Mouse (Mus musculus) layer of hippocampus, adult 9-11 months (tissue): ENCODE measurements around the gene Gpr35.

Experiments
- DNase-seq: peaks from one replicate; pipeline ENCODE4 v3.0.0; 2022

The Gpr35 gene

DNA sequence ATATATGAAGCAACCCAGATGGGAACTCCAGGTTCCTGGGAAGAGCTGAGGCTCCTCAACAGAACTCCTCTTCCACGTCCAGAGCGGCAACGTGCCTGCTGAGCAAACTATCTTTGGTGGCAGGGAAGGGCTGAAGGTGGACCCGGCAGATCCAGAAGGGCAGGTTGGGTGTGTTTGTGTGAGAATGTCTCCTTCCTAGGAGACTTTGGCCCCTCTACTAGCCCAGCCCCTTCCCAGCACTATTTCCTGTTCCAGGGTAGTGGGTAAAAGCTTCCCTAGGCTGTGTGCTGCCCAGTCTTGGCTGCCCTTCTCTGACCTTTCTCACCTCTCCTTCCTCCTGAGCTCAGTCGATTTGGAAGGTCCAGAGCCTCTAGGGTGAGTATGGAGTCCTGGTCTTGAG lies at the start of gene Gpr35:
Gene Gpr35 (plus strand): TSS at position 259 of the 400 bp plus-strand sequence.
- no peak for DNase-seq

DNA sequence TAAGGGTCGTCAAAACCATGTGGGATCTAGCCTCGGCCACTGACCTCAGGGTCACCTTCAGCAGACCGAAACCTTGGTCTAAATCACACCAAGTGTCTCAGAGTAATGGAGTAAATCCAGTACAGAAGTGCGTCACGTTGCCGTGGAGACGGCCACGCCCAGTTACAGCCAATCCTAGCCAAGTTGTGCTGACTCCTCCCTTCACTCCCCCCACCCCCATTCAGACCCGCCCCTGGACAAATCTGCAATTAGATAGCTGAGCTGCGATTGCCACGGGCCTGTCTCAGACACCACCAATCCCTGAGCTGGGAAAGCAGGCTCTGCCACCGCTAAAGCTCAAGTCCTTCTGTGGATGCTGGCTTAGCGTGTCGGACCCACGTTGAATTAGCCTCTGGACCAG lies 47.9 kb upstream of the Gpr35 start, which contains the start of gene Ankmy1:
Gene Ankmy1 (minus strand): TSS at position 121 of the 400 bp plus-strand sequence.
- DNase-seq = peak; percentile 66

DNA sequence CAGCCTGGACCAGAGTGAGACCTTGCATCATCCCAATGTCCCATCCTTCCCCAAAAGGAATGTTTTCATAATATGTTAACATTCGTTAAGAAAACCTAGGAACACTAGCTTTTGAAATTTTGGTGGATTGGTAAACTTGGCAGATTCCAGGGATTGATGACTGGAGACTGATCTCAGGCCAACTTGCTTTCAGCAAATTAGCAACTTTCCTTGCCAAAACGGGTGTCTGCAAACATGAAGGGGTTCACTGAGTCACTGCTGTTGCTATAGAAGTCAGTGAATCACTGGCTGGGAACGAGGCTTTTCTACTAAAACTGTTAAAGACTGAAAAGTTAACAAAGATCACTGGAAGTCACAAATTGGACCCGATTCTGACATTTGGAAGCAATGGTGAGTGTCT lies 47.0 kb upstream of the Gpr35 start:
- DNase-seq = peak; percentile 72

DNA sequence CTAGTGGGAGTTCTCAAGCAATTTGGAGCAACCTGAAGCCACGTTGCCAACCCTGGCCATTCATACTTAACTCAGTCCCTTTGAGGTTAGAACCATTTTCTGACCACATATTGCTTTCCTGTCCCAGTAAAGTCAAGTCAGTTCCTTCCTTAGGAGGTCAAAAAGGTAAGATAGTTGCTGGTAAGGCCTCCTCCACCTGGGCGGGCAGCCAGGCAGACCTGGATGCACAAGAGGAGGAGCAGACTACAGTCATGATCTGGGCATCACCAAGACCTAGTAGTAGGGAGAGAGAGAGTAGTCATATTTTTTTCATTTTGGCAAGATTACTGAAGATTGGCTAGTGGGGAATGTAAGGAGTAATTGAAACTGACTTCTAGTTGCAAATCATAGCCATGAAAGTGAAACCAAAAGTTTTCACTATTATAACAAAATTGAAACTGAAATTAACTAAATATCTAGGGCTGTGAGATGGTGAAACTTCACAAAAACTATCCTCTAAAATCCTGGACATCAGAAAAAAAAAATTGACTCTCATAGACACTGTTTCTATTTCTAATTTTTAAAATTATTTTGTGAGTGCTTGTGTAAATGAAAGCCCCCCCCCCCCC lies 44.9 kb upstream of the Gpr35 start:
- DNase-seq = no peak

DNA sequence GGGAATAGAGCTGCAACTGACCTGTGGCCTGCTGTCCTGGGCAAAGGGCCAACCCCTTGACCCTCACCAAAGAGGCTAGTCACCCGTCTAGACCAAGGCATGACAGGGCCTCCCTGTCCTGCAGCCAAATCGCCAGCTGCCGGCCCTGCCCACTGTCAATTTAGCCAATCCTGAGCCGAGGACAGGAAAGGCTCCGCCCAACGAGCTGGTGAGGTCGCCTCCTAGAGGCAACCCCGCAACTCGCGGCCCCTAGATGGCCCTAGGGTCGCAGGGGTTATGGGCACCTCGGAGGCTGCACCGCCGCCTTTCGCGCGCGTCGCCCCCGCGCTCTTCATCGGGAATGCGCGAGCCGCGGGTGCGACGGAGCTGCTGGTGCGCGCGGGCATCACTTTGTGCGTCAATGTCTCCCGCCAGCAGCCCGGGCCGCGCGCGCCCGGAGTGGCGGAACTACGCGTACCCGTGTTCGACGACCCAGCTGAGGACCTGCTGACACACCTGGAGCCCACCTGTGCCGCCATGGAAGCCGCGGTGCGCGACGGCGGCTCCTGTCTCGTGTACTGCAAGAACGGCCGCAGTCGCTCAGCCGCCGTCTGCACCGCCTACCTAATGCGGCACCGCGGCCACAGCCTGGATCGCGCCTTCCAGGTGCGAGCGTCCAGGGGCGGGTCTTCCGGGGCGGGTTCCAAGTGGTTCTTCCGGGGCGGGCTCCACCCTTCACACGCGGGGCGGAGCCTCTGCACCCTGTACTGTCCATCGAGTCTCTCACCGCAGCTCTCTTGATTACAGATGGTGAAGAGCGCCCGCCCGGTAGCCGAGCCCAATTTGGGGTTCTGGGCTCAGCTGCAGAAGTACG lies 43.7 kb upstream of the Gpr35 start, which contains the start of gene Dusp28:
Gene Dusp28 (plus strand): TSS at position 203 of the 853 bp plus-strand sequence.
- peak; percentile 90 for DNase-seq

DNA sequence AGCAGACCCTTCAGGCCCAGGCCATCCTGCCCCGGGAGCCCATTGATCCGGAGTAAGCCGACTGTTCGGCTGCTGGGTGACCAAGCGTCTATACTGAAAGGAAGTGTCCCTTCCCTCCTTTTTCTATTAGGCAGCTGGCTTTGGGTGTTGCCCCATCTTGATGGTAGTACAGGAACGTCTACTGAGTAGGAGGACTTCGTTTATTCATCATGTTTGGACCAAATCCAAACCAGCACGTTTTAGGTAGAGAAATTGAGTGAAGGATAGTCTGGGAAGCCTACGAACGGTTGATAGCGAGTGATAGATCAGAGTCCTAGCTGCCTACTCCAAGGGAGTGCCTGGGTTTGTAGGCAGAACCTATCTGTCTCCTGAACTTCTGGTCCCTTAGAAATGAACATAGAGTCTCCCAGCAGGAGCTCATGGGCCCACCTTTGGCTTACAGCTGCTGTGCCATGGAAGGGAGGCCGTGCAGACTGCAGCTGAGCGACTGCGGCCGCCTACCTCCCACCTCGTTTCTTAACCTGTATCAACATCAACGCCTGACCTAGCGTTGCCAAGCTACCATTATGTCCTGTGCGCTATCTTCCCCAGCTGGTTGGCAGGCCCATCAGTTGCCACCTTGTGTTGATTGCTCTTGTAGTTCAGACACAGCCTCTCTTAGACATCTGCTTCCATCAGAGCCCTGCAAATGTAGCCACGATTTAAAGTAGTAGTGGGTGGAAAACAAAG lies 42.9 kb upstream of the Gpr35 start:
- DNase-seq = no peak

DNA sequence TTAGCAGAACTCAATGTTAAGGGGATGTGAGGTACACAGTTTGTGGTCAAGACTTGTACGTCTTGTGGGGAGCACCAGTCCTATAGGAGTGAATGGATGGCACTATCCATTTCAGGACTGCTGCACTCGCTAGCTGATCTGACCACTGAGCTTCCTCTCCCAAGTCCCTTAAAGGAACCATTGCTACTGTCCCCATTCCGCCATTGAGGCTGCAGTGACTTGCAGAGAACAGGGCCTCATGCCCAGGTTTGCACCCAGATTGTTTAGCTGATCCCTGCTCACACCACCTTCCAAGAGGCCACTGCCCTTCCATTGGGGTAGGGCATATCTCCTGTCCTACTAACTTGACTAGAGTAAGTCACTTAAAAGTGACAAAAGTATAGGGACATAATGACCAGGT lies 42.0 kb upstream of the Gpr35 start:
- no peak for DNase-seq

DNA sequence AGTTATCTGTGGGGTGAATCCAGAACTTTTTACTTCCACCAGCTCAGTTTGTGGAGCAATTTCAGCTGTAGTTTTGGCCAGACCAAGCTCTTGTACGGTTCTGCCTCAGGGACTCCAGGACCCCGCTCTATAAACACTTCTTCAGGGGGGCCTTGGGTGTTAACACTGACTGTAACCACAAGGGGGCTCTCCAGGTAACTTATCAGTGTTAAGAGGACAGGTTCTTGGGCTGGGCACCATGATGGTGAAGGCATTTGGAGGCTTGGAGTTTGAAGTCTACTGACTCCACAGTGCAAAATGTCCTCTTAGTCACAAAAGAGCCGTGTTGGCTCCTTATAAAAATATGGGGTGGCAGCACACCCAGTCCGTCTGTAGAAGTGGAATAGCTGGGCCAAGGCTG lies 41.6 kb upstream of the Gpr35 start:
- DNase-seq = no peak

DNA sequence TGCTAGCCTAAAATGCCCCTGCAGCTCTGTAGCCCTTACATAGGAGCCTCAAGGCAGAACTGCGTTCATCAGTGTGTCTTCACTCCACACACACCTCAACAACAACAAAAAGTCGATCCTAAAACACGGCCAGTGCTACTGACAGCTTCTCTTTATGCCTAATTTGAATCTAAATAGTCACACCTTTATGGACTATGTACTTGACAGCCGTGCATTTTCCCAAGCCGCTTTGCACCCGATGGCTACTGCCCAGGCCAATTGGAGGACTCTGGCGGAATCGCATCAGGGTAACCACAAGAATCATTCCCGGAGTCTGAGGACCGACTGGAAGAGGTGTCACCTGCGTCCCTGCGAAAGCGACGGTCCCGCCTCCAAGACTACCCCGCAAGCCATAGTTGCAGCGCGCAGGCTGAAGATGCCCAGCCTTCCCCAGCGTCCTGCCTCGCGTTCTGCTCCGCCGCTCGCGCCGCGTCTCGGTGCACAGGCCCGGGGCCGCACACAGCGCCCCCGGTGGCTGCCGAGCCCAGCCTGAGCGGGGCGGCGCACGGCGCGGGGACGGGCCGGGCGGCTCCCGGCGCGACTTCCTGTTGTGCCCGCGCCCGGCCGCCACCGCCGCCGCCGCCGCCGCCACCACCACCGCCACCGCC lies 40.3 kb upstream of the Gpr35 start, which contains the start of gene Rnpepl1:
Gene Rnpepl1 (plus strand): TSS at position 545 of the 647 bp plus-strand sequence.
- DNase-seq = peak; percentile 80

DNA sequence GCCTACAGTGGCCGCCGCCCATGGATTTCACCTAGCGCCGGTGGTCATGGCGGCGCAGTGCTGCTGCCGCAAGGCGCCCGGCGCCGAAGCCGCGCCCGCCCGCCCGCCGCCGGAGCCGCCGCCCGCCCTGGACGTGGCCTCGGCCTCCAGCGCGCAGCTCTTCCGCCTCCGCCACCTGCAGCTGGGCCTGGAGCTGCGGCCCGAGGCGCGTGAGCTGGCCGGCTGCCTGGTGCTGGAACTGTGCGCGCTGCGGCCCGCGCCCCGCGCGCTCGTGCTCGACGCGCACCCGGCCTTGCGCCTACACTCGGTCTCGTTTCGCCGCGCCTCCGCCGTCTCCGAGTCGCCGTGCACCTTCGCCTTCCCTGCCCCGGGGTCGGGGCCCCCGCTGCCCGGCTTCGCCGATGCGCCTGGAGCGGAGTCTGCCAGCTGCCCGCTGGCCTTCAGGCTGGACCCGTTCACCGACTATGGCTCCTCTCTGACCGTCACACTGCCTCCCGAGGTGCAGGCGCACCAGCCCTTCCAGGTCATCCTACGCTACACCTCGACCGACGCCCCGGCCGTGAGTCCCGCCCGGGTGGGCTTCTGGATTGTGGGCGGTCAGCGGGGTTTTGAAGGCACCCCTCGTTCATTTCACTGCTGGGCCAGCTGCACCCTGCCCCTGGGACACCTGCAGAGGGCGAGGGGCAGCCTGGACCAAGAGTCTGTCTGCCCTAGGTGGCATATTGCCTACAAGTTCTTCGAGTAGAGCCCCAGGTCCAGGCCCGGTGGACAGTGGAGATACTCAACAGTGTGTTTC lies 39.5 kb upstream of the Gpr35 start:
- DNase-seq = peak; percentile 69

DNA sequence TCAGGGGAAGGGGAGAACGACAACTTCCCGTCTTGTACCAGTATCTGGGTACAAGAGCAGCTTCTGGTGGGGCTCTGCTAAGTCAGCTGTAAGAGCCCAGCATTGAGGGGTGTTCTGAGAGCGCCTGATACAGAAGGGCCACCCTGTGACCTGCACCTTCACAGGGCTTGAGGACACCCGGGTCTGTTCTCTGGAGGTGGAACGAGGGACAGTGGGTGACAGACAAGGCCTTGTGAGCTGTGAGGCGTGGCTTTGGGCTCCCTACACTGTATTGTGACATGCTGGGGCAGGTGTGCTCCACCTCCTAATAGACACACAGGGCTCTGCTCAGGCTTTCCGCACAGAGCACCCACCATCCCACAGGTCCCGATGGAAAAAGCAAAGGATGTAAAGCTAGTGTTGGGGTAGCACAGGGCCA lies 38.9 kb upstream of the Gpr35 start:
- DNase-seq = no peak

DNA sequence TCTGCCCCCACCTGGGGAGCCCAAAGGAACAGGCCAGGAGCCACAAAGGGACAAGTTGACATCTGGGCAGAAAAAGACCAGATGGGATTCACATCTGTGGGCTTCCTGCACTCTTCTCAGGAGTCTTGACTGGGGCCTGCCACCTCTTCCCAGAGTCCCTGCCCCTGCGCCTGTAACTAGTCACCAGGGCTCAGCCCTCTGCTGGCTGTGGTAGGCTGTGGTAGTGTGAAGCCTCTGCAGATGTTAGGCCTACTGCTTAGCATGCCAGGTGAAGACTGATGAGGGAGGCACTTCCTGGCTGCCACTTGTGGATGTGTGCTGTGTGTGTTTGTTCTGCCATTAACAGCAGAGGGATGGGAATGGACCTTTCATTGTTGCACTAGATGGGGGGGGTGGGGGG lies 38.4 kb upstream of the Gpr35 start:
- no peak for DNase-seq

DNA sequence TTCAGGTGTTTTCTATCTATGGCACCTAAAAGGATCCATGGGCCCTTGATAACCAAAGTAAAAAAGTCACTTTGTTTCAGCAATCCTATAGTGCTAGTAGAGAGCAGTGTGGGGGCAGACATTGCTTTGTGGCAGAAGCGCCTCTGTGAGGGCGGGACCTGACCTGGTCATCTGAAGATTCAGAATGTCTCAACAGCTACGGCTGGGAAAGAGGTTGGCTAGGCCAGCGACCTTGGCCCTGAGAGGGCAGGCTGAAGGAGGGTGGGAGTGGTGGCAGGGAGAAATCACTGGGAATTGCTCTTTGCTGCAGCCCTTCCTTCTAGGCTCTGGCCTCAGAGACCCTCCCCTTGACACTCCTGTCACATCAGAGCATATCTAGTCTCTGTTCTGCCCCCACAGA lies 36.4 kb upstream of the Gpr35 start:
- DNase-seq = no peak

DNA sequence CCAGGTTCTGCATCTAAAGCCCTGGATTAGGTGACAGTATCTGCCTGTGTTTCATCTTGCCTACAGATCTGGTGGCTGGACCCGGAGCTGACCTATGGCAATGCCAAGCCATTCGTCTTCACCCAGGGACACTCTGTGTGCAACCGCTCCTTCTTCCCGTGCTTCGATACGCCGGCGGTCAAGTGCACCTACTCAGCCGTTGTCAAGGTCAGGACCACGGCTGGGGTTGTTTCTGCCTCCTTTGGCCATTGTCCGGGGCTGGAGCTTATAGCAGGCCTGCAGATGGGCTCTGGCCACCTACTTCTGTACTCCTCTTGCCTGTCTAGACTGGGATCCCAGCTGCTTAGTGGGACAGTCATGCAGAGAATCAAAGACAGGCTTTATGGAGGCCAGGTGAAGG lies 35.7 kb upstream of the Gpr35 start:
- no peak for DNase-seq

DNA sequence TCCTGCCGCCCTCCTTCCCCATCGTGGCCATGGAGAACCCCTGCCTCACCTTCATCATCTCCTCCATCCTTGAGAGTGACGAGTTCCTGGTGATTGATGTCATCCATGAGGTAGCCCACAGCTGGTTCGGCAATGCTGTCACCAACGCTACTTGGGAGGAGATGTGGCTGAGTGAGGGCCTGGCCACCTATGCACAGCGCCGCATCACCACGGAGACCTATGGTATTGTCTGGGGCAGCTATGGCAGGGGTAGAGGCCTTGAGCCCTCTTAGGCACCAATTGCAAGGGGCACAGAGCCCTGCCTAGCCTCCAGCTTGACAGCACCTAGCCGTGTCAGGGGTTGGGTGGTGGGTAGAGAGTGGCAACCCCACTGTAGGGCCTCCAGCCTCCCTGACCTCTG lies 33.9 kb upstream of the Gpr35 start:
- no peak for DNase-seq

DNA sequence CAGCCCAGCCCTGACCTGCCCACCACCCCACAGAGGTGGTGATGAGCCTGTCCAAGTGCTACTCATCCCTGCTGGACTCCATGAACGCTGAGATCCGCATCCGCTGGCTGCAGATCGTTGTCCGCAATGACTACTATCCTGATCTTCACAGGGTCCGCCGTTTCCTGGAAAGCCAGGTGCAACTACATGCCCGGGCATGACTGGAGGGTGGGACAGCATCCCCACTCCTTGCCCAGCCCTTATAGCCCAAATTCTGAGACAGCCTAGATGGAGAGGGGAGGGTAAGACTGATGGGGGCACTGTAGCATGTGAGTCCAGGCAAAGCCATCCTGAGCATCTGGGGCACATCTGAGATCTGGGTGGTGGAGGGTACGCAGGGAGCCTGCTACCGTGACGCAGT lies 31.5 kb upstream of the Gpr35 start:
- no peak for DNase-seq

DNA sequence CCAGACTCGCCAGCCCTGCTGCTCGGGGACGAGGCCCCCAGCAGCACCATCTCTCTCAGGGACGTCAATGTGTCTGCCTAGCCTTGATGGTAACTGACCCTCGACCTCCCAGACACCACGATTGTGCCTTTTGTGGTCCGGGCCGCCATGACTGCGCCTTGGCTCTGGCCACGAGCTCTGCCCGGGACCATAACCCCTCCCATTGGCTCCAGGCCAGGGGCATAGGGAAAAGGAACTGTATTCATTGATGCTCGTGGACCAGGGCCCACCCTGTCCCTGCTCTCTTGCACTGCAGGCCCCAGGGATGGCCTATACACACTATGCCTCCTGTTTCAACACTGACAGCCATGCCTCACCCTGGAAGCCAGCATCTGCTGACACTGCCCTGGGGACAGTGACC lies 30.9 kb upstream of the Gpr35 start:
- DNase-seq = no peak

DNA sequence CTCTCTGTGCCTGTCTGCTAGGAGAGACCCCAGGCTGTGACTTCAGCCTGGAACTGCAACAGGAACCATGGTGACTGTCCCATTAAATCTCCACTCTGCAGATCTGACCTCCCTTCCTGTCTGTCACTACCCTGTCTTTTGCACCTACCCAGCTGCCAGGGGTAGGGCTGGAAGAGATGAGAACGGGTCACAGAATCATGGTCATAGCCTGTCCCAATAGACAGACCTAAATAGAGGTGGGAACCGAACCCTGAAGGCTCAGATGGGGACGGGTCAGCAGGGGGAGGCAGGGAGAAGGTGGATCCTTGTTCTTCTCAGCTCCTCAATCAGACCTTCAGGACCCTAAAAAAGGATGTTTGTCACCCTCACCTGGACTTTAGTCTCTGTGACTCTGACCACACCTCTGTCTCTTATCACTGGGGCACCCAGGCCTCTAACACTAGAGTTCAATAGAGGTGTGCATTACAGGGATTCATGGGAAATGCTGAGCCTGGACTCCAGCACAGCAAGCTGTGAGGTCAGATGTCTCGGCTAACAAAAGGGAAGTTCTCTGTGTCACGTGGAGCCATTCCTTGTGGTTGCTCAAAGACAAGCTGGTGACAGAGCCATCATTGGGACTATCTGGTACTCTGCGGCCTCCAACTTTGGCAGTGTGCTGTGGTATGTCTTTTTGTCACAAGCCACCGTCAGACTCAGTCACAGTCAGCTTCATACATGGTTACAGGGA lies 30.0 kb upstream of the Gpr35 start:
- no peak for DNase-seq

DNA sequence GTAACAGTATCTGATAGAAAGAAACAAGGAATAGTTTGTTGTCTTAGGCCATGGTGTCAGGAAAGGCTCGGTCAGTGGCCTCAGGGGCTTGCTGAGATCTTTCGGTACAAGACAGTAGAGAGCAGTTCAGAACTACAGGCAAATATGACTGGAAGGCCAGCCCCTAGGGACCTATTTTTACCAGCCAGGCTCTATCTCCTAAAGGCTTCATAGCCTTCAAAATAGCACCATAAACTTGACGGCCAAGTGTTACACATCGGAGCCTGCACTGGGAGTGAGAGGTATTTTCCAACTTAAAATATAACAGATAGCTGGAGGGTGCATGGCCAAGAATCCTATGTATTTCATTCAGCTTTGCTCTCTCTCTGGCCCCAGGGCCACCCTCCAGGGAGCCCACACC lies 29.2 kb upstream of the Gpr35 start:
- no peak for DNase-seq

DNA sequence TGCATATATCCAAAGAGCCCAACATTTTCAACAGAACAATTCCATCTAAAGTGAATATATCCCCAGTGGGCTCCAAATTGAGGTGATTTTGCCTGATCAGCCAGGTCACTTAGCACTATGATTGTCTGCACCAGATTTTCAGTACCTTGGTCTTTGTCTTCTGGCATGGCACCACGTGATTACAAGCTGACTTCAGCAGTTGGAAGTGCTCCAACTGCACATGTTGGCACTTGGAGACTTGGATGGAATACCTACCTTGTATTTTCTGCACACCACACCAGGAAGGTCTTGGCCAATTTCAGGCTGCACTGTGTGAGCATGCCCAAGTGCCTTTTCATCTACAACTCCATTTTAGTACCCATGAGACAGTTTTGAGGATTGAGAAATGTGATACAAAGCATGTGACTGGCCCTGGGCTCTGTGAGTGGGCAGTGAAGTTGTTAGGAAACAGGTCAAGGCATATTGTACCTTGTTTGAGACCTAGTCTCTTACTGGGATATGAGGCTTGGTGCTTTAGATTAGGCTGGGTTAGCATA lies 20.4 kb upstream of the Gpr35 start:
- DNase-seq = no peak

DNA sequence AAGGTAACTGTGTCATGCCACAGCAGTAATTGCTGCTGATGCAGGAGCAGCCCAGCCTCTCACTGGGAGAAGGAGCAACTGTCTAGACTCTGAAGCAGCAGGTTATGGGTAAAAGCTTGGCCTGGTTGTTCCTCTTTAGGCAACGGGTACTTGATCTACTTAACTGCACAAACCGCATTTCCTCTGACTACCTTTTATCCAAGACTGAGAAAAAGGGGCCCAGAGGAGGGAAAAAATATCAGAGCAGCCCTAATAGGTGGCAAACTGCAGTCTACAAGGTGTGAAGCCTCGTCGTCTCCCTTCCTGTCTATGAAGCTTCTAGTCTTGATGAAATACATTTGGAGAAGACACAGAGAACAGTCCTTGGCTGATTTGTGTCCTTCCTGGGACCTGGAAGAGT lies 17.1 kb upstream of the Gpr35 start:
- DNase-seq = no peak
